Mouse (Mus musculus) neural tube, embryonic 13.5 days (tissue): ENCODE measurements at regions not wholly inside any gene's neighbourhood (a gene's known extent, or its start where the extent isn't known, plus 50 kb on each side); places are given as distances from the start of the nearest gene placed in this dataset.
A peak's percentile ranks its signal among the peaks of the same experiment; 100 is the strongest.

Experiments
- ATAC-seq: fragments of 200-750 bp; cut with Nextera tagmentation; 2 replicates; pipeline ENCODE4 v1.8.0; 2017; ENCODE audit warnings: low read depth, mild to moderate bottlenecking, moderate TSS enrichment, moderate library complexity
- H3K27ac ChIP-seq: fragments of 300-500 bp; sonication (generic); replicated peaks from 2 replicates; pipeline ENCODE4 v1.5.1; 2015; ENCODE audit warnings: moderate library complexity, mild to moderate bottlenecking, inconsistent platforms
- H3K27me3 ChIP-seq: fragments of 300-500 bp; sonication (generic); 2 replicates; pipeline ENCODE4 v1.6.1; 2015; ENCODE audit warnings: mild to moderate bottlenecking, inconsistent platforms
- H3K36me3 ChIP-seq: fragments of 300-500 bp; sonication (generic); 2 replicates; pipeline ENCODE4 v1.6.1; 2015; ENCODE audit warnings: mild to moderate bottlenecking, inconsistent platforms
- H3K4me1 ChIP-seq: fragments of 300-500 bp; sonication (generic); replicated peaks from 2 replicates; pipeline ENCODE4 v1.6.1; 2015; ENCODE audit warnings: inconsistent platforms
- H3K4me2 ChIP-seq: fragments of 300-500 bp; sonication (generic); 2 replicates; pipeline ENCODE4 v1.6.1; 2015; ENCODE audit warnings: inconsistent platforms, mild to moderate bottlenecking, moderate library complexity
- H3K4me3 ChIP-seq: fragments of 300-500 bp; sonication (generic); 2 replicates; pipeline ENCODE4 v1.5.1; 2015; ENCODE audit warnings: mild to moderate bottlenecking, inconsistent platforms
- H3K9ac ChIP-seq: fragments of 300-500 bp; sonication (generic); 2 replicates; pipeline ENCODE4 v1.6.1; 2015; ENCODE audit warnings: moderate library complexity, mild to moderate bottlenecking, inconsistent platforms
- H3K9me3 ChIP-seq: fragments of 300-500 bp; sonication (generic); 2 replicates; pipeline ENCODE4 v1.6.1; 2016; ENCODE audit warnings: inconsistent platforms
- WGBS: fragments of 180-500 bp; shearing (Covaris S2); methylation state at CpG from one replicate; pipeline ENCODE4 v1.1.7; 2015; 5-methylcytosine and 5-hydroxymethylcytosine counted together

DNA sequence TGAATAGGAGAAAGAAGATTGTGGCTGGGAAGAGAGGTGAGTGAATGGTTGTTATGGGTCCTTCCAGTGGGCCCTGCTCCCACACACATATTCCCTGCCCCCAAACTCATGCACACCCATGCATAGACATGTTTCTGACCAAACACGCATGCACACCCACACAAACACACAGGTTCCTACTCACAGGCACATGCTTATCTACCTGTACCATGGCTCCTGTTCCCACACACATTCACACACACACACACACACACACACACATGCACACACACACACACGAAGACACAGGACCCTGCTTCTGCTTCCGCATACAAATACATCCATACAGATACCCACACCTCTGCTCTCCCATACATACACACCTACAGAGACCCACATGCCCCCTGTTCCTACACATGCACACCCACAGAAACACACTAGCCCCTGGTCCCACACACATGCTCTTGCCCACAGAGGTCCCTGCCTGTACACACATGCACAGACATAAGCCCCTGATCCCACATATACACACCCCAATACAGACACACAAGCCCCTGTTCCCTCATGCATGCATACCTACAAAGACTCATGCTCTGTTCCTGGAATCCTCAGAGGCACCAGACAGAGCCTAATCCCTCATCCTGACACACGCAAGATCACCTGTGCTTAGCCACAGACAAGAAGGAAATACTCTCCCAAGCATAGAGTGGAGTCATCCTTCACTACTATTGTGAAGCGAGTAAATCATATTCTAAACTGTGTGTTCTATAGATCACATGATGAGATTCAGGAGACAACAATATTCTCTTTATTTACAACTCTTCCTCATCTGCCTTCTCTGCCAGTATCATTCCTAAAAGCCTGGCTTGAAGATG lies 100.1 kb downstream of the Mycn start:
- WGBS: 78% methylated on average over 5 of the region's 5 CpGs
- H3K4me3 ChIP-seq: no peak overlapping the region
- no peaks in the 10 kb centered on the region for H3K36me3 ChIP-seq
- H3K4me2 ChIP-seq: peak overlapping the region; percentile 28
- 0 out of 2 replicates have a peak overlapping the region, but pooled peaks have one; percentile 46 for H3K27ac ChIP-seq
- H3K27me3 ChIP-seq: no peaks in the 10 kb centered on the region
- peak overlapping the region; percentile 34 for H3K9ac ChIP-seq
- H3K4me1 ChIP-seq: peaks cover 26% of the 10 kb centered on the region
- H3K9me3 ChIP-seq: no peaks in the 10 kb centered on the region
- ATAC-seq: peak; percentile 34

DNA sequence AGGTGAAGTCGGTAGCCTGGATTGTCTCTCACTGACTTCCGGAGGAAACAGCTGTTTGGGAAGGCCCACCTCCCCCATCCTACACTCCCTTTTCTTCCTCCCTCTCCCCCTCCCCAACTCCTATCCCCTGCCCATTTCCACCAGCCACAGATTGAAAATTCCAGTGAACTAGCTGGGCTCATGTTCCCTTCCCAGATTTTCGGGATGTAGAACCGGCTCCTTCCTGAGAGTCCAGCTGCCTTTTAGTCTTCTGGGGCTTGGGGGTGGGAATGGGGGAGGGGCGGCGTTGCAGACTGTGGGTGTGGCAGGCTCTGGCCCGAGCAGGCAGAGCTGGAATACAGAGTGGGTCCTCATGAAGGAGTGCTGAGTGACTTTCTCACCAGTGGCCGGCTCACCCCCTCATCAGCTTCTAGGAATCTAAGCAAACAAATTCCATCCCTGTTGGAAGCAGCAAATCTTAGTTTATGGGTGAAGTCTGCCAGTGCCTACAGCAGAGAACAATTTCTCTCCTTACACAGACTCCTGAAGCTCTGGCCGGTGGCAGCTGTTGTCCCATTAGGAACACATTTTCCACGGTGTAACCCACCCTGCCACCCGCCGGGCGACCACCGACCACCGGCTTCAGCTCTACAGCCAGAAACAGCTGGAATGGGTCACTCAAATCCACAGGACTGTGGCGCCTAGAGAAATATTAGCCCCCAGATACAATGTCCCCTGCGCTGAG lies 100.9 kb downstream of the Mycn start:
- no peak overlapping the region for H3K27ac ChIP-seq
- H3K27me3 ChIP-seq: no peaks in the 10 kb centered on the region
- H3K9ac ChIP-seq: no peak overlapping the region
- H3K4me2 ChIP-seq: peak overlapping the region; percentile 43
- 10% methylated on average over 17 of the region's 17 CpGs for WGBS
- no peaks in the 10 kb centered on the region for H3K9me3 ChIP-seq
- peaks cover 26% of the 10 kb centered on the region for H3K4me1 ChIP-seq
- ATAC-seq: peak; percentile 42; the same call in 1 of the 2 replicates
- no peaks in the 10 kb centered on the region for H3K36me3 ChIP-seq
- no peak overlapping the region for H3K4me3 ChIP-seq

DNA sequence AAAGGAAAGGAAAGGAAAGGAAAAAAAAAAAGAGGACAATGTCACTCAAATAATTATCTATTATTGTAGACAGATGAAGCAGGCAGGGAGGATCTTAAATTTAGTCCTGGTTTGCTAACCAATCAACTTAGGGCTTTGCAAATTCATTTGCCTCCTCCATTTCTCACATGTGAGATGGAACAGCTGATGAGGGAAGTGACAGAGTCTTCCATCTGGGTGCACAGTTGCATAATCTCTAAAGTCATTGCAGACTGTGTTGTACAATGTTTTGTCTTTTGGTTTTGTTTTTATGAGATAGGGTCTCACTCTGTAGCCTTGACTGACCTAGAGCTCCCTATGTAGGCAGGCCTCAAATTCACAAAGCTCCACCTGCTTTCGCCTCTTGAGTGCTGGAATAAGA lies 103.9 kb downstream of the Mycn start:
- H3K4me1 ChIP-seq: peaks cover 25% of the 10 kb centered on the region
- no peak overlapping the region for H3K4me3 ChIP-seq
- no peaks in the 10 kb centered on the region for H3K27me3 ChIP-seq
- WGBS: 94% methylated on average over 1 of the region's 1 CpGs
- no peaks in the 10 kb centered on the region for H3K36me3 ChIP-seq
- no peak overlapping the region for H3K27ac ChIP-seq
- no peak overlapping the region for H3K4me2 ChIP-seq
- no peak for ATAC-seq
- H3K9me3 ChIP-seq: no peaks in the 10 kb centered on the region
- no peak overlapping the region for H3K9ac ChIP-seq

DNA sequence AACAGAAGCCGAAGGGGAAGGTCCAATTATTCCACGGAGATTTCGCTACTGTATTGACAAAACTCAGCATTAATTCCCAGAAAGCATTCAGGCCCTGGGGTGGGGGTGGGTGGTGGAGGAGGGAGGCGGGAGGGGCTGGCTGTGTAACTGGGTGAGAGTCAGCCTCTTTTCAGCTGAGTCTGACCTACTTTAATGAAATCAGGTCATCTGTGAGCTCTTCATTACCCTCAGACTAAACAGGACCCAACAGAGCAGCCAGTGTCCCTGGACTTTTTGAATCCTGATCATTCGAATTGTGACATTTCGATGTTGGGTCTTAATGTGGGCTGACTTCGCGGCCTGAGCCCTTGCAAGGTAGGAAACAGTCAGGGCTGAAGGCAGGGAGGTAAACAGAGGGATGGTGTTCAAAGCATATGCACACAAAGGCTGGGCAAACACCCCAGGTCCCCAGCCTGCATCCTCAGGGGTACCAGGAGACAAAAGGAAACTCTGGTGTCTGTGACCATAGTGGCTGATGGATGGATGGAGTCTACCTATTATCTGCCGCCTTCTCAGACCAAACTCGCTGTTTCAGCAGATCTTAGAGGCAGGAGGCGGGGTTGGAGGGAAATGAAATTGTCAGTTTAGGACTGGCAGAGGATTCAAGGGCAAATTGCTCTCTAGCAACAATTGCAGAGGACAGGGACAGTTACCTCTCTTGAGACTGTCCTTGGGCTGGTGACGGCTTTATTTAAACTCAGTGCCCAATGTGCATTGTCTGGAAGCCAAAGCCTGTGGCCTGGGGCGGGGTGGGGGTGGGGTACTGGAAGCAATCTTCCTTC lies 113.7 kb downstream of the Mycn start:
- Histone ChIP-seq H3K27me3 (no peaks in the 10 kb centered on the region), H3K4me2 (0 out of 2 replicates have a peak overlapping the region, but pooled peaks have one; percentile 1), H3K9ac (peak overlapping the region; percentile 12; the same call in 1 of the 2 replicates), H3K27ac (peak overlapping the region; percentile 83), H3K4me3 (no peak overlapping the region), H3K36me3 (no peaks in the 10 kb centered on the region), H3K9me3 (no peaks in the 10 kb centered on the region), H3K4me1 (peaks cover 29% of the 10 kb centered on the region)
- 33% methylated on average over 13 of the region's 13 CpGs for WGBS
- peak; percentile 74 for ATAC-seq

DNA sequence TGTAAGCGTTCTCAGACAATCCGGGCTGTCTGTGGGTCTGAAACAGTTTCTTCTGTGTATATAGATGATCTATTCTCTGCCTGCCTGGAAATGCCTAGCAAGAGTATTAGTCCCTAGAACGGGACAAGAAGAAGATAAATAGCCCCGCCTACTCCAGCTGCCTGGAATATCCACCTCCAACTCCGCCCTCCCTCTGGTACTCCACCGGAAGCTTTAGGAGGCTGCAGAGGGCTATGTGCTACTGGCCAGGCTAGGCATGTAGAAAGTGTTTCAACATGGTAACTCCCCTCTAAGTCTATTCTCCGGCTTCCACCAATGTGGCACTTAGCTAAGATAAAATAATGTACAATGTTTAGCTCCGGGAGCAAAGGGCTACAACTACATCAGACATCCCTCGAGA lies 114.3 kb downstream of the Mycn start:
- H3K4me2 ChIP-seq: no peak overlapping the region
- H3K9me3 ChIP-seq: no peaks in the 10 kb centered on the region
- no peak overlapping the region for H3K9ac ChIP-seq
- ATAC-seq: peak; percentile 52
- no peaks in the 10 kb centered on the region for H3K27me3 ChIP-seq
- H3K4me3 ChIP-seq: no peak overlapping the region
- H3K4me1 ChIP-seq: peaks cover 29% of the 10 kb centered on the region
- H3K27ac ChIP-seq: peak overlapping the region; percentile 83
- 48% methylated on average over 9 of the region's 9 CpGs for WGBS
- H3K36me3 ChIP-seq: no peaks in the 10 kb centered on the region

DNA sequence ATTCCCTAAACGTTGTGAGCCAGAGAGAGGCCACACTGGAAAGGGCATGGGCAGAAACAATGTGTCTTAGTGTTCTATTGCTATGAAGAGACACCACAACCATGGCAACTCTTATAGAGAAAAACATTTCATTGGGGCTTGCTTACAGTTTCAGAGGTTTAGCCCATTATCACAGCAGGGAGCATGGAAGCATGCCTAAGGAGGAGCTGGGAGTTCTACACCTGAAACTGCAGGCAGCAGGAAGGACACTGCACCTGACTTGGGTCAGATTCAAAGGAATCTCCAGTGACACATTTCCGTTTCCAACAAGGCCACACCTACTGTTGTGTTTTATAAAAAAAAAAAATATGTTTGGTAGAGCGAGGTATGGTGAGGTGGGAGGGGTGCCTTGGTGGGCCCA lies 115.3 kb downstream of the Mycn start:
- ATAC-seq: no peak
- H3K36me3 ChIP-seq: no peaks in the 10 kb centered on the region
- no peak overlapping the region for H3K4me3 ChIP-seq
- 70% methylated on average over 3 of the region's 3 CpGs for WGBS
- H3K4me2 ChIP-seq: no peak overlapping the region
- H3K27ac ChIP-seq: no peak overlapping the region
- H3K9ac ChIP-seq: no peak overlapping the region
- no peaks in the 10 kb centered on the region for H3K27me3 ChIP-seq
- no peaks in the 10 kb centered on the region for H3K9me3 ChIP-seq
- peaks cover 29% of the 10 kb centered on the region for H3K4me1 ChIP-seq

DNA sequence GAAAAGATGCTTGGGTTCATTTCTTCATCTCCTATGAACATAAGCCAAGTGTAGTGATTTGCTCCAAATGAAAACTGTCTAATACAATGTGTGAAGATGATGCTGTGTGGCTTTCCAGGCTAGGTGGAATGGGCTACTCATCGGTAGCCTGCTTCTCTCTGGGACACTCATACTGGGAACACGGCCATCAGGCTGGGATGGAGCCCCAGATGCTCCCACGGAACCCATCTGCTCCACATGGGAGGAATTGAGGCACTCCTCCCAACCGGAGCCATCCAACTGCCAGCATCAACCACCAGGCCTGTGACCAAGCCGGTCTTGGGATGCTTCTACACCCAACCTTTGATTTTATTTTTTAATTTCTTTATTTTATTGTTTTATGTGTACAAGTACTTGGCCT lies 115.9 kb downstream of the Mycn start:
- Histone ChIP-seq H3K36me3 (no peaks in the 10 kb centered on the region), H3K27me3 (no peaks in the 10 kb centered on the region), H3K27ac (no peak overlapping the region), H3K4me1 (peaks cover 29% of the 10 kb centered on the region), H3K9ac (no peak overlapping the region), H3K9me3 (no peaks in the 10 kb centered on the region), H3K4me2 (no peak overlapping the region), H3K4me3 (no peak overlapping the region)
- no peak for ATAC-seq
- WGBS: 67% methylated on average over 5 of the region's 5 CpGs

DNA sequence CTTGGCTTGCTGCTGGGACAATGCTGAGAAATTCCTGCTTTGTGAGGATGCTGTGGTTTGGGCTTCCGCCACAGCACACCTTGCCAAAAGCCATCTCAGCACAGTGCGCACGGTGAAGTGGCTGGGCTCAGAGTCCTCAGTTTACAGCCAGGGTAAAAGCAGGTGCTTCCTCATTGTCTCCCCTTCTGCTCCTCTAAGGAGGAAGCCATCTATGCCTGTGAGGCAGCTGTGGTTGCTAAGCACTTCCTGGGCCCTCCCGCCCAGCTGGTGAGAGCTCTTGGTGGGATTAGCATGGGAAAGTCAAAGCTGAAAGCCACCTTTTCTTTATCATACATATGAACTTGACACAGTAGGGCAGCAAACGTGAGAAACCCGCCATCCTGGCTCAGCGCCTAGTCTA lies 120.2 kb downstream of the Mycn start:
- Histone ChIP-seq H3K4me1 (peaks cover 4% of the 10 kb centered on the region; the same call in 1 of the 2 replicates), H3K4me3 (no peak overlapping the region), H3K9me3 (no peaks in the 10 kb centered on the region), H3K27me3 (no peaks in the 10 kb centered on the region), H3K9ac (no peak overlapping the region), H3K27ac (no peak overlapping the region), H3K4me2 (no peak overlapping the region), H3K36me3 (no peaks in the 10 kb centered on the region)
- WGBS: 80% methylated on average over 7 of the region's 7 CpGs
- ATAC-seq: no peak

DNA sequence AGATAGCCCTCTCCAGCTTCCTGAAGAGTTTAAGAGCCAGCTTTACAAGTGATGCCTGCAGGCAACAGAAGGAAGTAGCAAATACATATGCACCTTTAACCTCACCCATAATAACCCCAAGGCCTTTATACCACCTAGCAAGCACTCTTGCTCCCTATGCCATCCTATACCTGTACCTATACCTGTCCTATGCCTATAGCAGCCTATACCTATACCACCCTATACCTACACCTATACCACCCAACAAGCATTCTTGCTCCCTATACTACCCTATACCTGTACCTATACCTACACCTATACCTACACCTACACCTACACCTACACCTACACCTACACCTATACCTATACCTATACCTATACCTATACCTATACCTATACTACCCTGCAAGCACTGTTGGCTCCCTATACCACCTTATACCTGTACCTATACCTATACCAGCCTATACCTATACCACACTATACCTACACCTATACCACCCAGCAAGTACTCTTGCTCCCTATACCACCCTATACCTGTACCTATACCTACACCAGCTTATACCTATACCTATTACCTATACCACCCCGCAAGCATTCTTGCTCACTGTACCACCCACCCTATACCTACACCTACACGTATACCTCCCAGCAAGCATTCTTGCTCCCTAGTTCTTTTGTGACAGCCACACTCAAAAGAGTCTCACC lies 120.9 kb downstream of the Mycn start:
- Histone ChIP-seq H3K36me3 (no peaks in the 10 kb centered on the region), H3K9ac (no peak overlapping the region), H3K4me1 (no peaks in the 10 kb centered on the region), H3K9me3 (no peaks in the 10 kb centered on the region), H3K27ac (no peak overlapping the region), H3K27me3 (no peaks in the 10 kb centered on the region), H3K4me2 (no peak overlapping the region), H3K4me3 (no peak overlapping the region)
- 97% methylated on average over 2 of the region's 2 CpGs for WGBS
- ATAC-seq: no peak

DNA sequence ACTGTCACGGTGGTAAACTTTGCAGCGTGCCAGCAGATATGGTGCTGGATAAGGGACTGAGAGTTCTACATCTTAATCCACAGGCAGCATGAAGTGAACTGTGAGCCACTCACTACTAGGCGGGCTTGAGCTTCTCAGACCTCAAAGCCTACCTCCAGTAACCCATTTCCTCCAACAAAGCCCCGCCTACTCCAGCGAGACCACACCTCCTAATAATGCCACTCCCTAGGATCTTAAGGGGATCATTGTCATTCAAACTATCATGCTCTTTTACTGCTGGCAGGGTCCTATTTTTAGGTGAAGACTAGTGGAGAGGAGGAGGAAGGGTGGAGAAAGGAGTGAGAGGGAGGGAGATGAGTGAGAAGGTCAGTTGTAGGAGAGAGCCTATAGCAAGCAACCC lies 122.0 kb downstream of the Mycn start:
- ATAC-seq: no peak
- H3K36me3 ChIP-seq: no peaks in the 10 kb centered on the region
- H3K4me1 ChIP-seq: no peaks in the 10 kb centered on the region
- H3K4me3 ChIP-seq: no peak overlapping the region
- 79% methylated on average over 5 of the region's 5 CpGs for WGBS
- H3K4me2 ChIP-seq: no peak overlapping the region
- H3K27ac ChIP-seq: no peak overlapping the region
- H3K9me3 ChIP-seq: no peaks in the 10 kb centered on the region
- H3K9ac ChIP-seq: no peak overlapping the region
- H3K27me3 ChIP-seq: no peaks in the 10 kb centered on the region

DNA sequence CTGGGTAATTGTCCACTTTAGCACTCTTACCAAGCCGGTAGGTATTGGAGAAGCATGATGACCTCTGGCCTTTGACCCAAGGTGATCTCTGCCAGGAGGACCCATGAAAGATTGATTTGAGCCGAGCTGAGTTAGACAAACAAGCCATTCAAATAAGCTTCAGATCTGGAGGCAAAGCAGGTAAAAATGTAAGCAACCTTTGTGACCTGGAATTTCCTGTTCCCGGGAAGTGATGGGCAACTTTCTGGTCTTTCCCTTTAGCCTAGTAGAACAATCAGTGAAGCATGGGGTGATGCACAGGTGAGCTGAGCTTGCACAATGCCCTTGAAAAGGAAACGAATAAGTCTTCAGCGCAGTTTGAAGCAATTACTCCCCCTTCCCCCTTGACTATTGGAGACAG lies 127.0 kb downstream of the Mycn start:
- no peaks in the 10 kb centered on the region for H3K9me3 ChIP-seq
- no peak overlapping the region for H3K4me3 ChIP-seq
- H3K4me1 ChIP-seq: peaks cover 25% of the 10 kb centered on the region
- no peak overlapping the region for H3K4me2 ChIP-seq
- H3K36me3 ChIP-seq: no peaks in the 10 kb centered on the region
- WGBS: 62% methylated on average over 5 of the region's 5 CpGs
- no peaks in the 10 kb centered on the region for H3K27me3 ChIP-seq
- H3K27ac ChIP-seq: no peak overlapping the region
- ATAC-seq: no peak
- no peak overlapping the region for H3K9ac ChIP-seq
